Mouse (Mus musculus): ENCODE measurements around the gene Prkg1.

GRCm38 (mm10) chr19:30890377-30890776 is 874.5 kb downstream of the Prkg1 start:
- TF ChIP-seq CTCF (IDR thresholded peaks at IDR 0.05; ENCODE audit: low read depth, low read length): no peak
- TF ChIP-seq POLR2A (IDR thresholded peaks at IDR 0.05; ENCODE audit: borderline replicate concordance, low read depth, low read length): no peak
